Mouse (Mus musculus) heart, postnatal 36 days (tissue): ENCODE results near the gene Chat. TPM values are rescaled to one million over a fixed set of nuclear protein-coding genes. Genes with fewer than 3 reads are reported as not detected.

Experiments
- DNase-seq, 2 experiments: peaks; one replicate each; pipeline ENCODE4 v3.0.0; 2021 to 2022
- intact Hi-C: fragments of 180-260 bp; cut with DNase I; formaldehyde crosslinking; loops from one replicate; pipeline ENCODE4 v1.15.1; 2025
- total RNA-seq, 2 experiments: library from RNA; stranded (reverse); gene quantifications; 2 replicates each; pipeline ENCODE4 v1.2.3; 2021

The Chat gene
- not detected for total RNA-seq

GRCm38 (mm10) chr14:32465889-32466288 lies at the start of gene Chat:
Gene Chat, minus strand, starts transcription at chr14:32465989.
- intact Hi-C loops = no loop called here
- DNase-seq = no peak

GRCm38 (mm10) chr14:32513336-32514032 lies 47.7 kb upstream of the Chat start, which contains the start of gene Ercc6:
Gene Ercc6, plus strand, starts transcription at chr14:32513521.
- intact Hi-C loops = no loop called here

GRCm38 (mm10) chr14:32512912-32513311 lies 47.1 kb upstream of the Chat start:
- intact Hi-C loops = no loop called here
- no peak for DNase-seq

More at GRCm38 (mm10) chr14:32513336-32514032, 47.7 kb upstream of the Chat start, which contains the start of gene Ercc6:
- DNase-seq = peak; percentile 95 to 96

GRCm38 (mm10) chr14:32509443-32509961 lies 43.7 kb upstream of the Chat start:
- no peak for DNase-seq
- intact Hi-C loops = no loop called here

GRCm38 (mm10) chr14:32508105-32508835 lies 42.5 kb upstream of the Chat start:
- no peak for DNase-seq
- intact Hi-C loops = no loop called here

GRCm38 (mm10) chr14:32507216-32507615 lies 41.4 kb upstream of the Chat start:
- intact Hi-C loops = no loop called here
- no peak for DNase-seq

- DNase-seq = no peak
- intact Hi-C loops = no loop called here
Measured at GRCm38 (mm10) chr14:32506329-32506728, 40.5 kb upstream of the Chat start.

GRCm38 (mm10) chr14:32503897-32504296 lies 38.1 kb upstream of the Chat start:
- intact Hi-C loops = no loop called here
- DNase-seq = no peak

- intact Hi-C loops = no loop called here
- DNase-seq = no peak
Measured at GRCm38 (mm10) chr14:32502764-32503688, 37.2 kb upstream of the Chat start.

GRCm38 (mm10) chr14:32501303-32501702 lies 35.5 kb upstream of the Chat start:
- intact Hi-C loops = no loop called here
- no peak for DNase-seq

- no peak for DNase-seq
- intact Hi-C loops = no loop called here
Measured at GRCm38 (mm10) chr14:32496115-32496850, 30.5 kb upstream of the Chat start.

GRCm38 (mm10) chr14:32492521-32492920 lies 26.7 kb upstream of the Chat start:
- intact Hi-C loops = no loop called here
- no peak for DNase-seq

GRCm38 (mm10) chr14:32482061-32482460 lies 16.3 kb upstream of the Chat start:
- DNase-seq = no peak
- intact Hi-C loops = loop anchor here (1.0 to 5.0 kb wide), 2 partner anchors 170 to 254 kb away; no protein-coding TSS in a partner anchor

GRCm38 (mm10) chr14:32477581-32477980 lies 11.8 kb upstream of the Chat start:
- DNase-seq = no peak
- intact Hi-C loops = no loop called here

GRCm38 (mm10) chr14:32476559-32476958 lies 10.8 kb upstream of the Chat start:
- DNase-seq = no peak
- intact Hi-C loops = no loop called here

GRCm38 (mm10) chr14:32472996-32473395 lies 7.2 kb upstream of the Chat start:
- peak; percentile 13 to 21 for DNase-seq
- intact Hi-C loops = no loop called here

- intact Hi-C loops = no loop called here
- peak; percentile 51 to 63 for DNase-seq
Measured at GRCm38 (mm10) chr14:32467606-32468005, 1.8 kb upstream of the Chat start.

GRCm38 (mm10) chr14:32465506-32465870 lies 301 bp downstream of the Chat start:
- intact Hi-C loops = no loop called here
- DNase-seq = no peak

- intact Hi-C loops = no loop called here
- no peak for DNase-seq
Measured at GRCm38 (mm10) chr14:32464601-32465505, 936 bp downstream of the Chat start, which contains the start of gene Slc18a3. Gene Slc18a3, minus strand, starts transcription at chr14:32464850.
